Mouse (Mus musculus): ENCODE measurements around the gene Use1.

DNA sequence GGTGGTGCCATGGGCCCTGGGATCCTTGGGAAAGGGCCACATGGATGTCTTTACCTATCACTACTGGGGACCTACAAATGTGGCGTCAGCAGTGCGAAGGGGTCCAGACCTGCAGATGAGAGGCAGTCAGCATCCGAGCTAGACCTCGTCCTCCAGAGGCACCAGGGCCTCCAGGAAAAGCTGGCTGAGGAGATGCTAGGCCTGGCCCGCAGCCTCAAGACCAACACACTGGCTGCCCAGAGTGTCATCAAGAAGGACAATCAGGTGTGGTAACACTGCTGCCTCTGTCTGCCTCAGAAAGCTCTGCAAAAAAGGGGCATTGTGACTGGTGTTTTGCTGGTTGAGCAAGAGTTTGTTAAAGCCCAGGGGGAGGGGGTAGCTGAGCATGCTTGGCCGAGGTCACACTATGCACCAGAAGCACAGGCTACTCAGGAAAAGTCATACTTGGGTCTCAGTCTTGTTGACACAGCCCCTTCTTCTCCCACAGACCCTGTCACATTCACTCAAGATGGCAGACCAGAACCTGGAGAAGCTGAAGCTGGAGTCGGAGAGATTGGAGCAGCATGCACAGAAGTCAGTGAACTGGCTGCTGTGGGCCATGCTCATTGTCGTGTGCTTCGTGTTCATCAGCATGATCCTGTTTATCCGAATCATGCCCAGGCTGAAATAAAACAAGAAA lies 2.5 kb downstream of the Use1 start:
- TF ChIP-seq KAT2A (conservative IDR thresholded peaks at IDR 0.05; ENCODE audit: low read depth, low read length) (no peak), EP300 (IDR thresholded peaks at IDR 0.05; ENCODE audit: low read depth in 1 of 2, low read length in 2 of 2) (no peak), USF1 (IDR thresholded peaks at IDR 0.05; ENCODE audit: low read depth, low read length) (no peak), NRF1 (IDR thresholded peaks at IDR 0.05; ENCODE audit: insufficient read depth, low read depth, low read length, poor library complexity, severe bottlenecking) (no peak), TBP (IDR thresholded peaks at IDR 0.05; ENCODE audit: low read depth, low read length) (no peak), POLR2A (IDR thresholded peaks at IDR 0.05; ENCODE audit: control insufficient read depth in 1 of 2, insufficient read depth in 1 of 2, low read depth in 1 of 2, low read length in 2 of 2, poor library complexity in 1 of 2) (no peak; a peak in 1 of 4 replicates)

All from MEL (cell line).